Mouse (Mus musculus): ENCODE measurements at regions not wholly inside any gene's neighbourhood (a gene's known extent, or its start where the extent isn't known, plus 50 kb on each side); places are given as distances from the start of the nearest gene placed in this dataset.

DNA sequence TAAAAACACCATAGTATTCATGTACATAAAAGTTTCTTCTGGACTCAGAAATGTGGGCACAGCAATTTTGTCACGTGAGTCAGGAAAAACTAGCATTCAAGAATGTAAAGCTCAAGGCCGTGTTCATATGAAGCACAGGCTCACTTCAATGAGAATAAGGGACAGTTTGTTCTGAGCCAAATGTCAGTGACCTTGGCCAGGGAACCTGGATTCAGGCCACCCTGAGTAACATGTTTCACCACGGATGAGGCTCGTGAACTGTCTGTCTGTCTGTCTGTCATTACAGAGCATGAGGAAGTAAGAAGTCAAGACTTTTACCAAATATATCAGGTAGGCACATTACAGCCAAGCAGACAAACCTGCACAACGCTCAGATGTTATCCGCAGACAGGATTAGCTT lies 74.3 kb upstream of the Nr5a2 start:
- DNase-seq (ENCODE audit: extremely low read depth, low read depth), result no peak

DNA sequence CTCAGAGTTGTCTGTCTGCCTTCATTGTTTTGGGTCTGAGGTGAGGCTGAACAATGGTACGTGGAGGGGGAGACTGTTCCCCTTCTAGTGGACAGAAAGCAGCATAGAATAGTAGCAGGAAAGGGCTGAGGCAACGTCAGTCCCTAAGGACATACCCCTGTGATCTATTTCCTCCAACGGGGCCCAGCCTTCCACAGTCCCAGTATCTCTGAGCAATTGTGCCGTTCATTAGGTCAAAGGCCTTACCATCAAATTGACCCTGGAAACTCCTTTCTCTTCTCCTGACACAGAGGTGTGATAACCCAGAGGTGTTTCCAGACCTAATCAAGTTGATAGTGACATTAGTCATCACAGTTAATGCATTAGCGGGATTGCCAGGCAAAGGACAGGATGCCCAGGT lies 73.4 kb upstream of the Nr5a2 start:
- DNase-seq (ENCODE audit: extremely low read depth, low read depth), result no peak

DNA sequence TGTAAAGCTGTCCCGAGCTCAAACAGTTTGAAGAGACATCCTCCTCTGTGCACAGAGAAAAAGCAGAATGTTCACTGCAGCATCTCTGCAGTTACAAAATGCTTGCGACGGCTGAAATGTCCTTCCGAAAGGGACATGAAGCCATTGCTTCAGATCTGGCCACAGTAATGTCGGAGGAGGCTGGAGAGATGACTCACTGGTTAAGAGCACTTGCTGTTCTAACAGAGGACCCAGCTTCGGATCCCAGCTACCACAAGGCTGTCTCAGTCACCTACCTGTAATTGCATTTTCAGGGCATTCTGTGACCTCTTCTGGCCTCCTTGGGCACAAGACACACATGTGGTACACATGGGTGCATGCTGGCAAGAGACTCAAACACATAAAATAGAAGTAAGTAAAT lies 63.5 kb upstream of the Nr5a2 start:
- DNase-seq (ENCODE audit: extremely low read depth, low read depth), result no peak

DNA sequence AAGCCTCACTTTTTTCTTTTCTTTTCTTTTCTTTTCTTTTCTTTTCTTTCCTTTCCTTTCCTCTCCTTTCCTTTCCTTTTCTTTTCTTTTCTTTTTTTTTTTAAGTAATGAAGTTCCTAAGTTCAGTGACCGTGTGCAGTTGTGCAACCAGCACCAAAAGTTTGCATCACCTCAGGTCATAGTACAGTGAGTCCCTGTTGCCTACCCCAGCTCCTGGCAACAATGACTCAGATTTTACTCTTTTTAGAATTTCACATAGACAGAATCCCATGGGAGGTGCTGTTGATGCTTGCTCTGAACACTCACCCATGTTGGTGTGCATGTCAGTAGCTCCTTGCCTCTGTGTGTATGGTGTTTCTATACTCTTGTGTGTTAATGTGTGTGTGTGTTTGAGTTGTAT lies 60.3 kb upstream of the Nr5a2 start:
- no peak for DNase-seq (ENCODE audit: extremely low read depth, low read depth)

DNA sequence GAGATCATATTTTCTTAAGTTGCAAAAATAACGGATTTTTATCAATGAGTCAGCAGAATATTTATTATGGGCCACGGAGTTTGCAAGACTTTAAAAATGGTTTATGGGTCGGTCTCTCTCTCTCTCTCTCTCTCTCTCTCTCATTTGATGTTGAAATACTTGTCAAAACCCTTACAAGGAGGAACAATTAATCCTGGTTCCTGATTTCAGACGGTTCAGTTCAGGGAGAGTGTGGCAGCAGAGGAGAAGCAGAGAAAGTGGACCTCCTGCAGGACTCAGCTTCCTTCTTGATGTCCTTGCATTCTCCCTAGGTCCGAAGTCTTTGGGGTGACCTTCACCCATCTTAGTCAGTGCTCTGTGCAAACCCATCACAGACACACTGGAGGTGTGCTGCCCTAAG lies 57.4 kb upstream of the Nr5a2 start:
- DNase-seq (ENCODE audit: extremely low read depth, low read depth), result no peak

DNA sequence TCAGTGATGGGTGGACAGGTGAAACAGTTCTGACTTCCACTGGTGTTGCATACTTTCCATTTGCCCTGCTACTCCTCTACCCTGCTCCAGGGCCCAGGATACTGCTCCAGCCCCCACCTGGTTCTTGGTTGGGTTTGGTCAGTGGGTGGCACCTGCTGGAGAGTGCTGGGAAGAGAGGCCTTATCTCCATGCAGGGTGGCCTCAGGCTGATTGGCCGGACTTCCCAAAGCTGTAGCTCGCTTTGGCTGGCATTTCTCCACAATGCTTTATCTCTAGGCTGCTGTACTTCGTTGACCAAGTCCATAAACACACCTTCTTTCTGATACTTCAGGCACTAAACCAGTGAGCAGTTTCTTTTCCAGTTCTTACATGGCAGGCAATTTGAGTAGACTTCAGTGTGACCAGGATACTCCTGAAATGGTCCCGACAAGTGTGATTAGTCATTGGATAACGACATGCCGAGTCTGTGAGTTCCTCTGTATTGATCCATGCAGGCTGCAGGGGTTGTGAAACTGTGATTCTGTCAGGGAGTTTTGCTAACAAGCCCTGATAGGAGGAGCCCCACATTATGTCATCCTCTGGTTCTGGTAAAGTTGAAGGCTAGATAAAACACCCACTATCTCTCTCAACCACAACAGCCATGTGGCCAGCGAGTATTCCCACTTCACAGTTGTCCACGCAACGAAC lies 50.1 kb upstream of the Nr5a2 start:
- no peak for DNase-seq (ENCODE audit: extremely low read depth, low read depth)

All from MEL-GATA-1-ER (cell line).